Mouse (Mus musculus): ENCODE results near the gene Ncoa3. TPM values are rescaled to one million over a fixed set of nuclear protein-coding genes. Genes with fewer than 3 reads are reported as not detected.

Gene Ncoa3
- polyA plus RNA-seq, 1 experiment from 2014 or later = 3.9 TPM

GRCm38 (mm10) chr2:166069164-166069563 lies 76.7 kb downstream of the Ncoa3 start:
- ATAC-seq = no peak
- Histone ChIP-seq H3K9ac (replicated peaks) (no peak overlapping the region), H3K36me3 (replicated peaks; ENCODE audit: insufficient read depth, low read length) (peaks cover 53% of the 10 kb centered on the region), H3K4me3 (ENCODE audit: low read depth, low read length) (no peak overlapping the region), H3K9me3 (ENCODE audit: low read length) (no peaks in the 10 kb centered on the region), H3K4me2 (ENCODE audit: low read depth, low read length) (no peak overlapping the region), H3K27me3 (ENCODE audit: insufficient read depth, low read length) (no peaks in the 10 kb centered on the region), H3K27ac (ENCODE audit: low read depth) (no peak overlapping the region), H3K4me1 (ENCODE audit: insufficient read depth) (no peaks in the 10 kb centered on the region)
- TF ChIP-seq EP300 (IDR thresholded peaks at IDR 0.05; ENCODE audit: low read depth) (no peak), CTCF (IDR thresholded peaks at IDR 0.05; ENCODE audit: low read depth) (no peak)
- 77% methylated on average over 5 of the region's 5 CpGs for WGBS (ENCODE audit: insufficient replicate concordance)
- no peak for DNase-seq

DNA sequence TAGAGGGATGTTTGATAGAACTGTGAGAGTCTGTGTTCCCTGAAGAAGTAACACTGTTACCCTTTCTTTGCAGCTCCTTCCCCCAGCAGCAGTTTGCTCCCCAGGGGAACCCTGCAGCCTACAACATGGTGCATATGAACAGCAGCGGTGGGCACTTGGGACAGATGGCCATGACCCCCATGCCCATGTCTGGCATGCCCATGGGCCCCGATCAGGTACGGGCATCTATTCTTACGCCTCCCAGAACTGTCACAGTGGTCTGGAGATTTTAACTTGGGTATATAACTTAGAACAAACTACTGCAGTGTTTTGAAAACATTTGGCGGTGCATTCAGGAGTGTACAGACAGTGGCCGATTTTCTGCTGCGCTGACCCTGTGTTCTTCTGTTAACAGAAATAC lies 77.3 kb downstream of the Ncoa3 start:
- Histone ChIP-seq H3K27ac (ENCODE audit: low read depth) (no peak overlapping the region), H3K4me1 (ENCODE audit: insufficient read depth) (no peaks in the 10 kb centered on the region), H3K9ac (replicated peaks) (no peak overlapping the region), H3K36me3 (replicated peaks; ENCODE audit: insufficient read depth, low read length) (peaks cover 53% of the 10 kb centered on the region), H3K9me3 (ENCODE audit: low read length) (no peaks in the 10 kb centered on the region), H3K4me2 (ENCODE audit: low read depth, low read length) (no peak overlapping the region), H3K4me3 (ENCODE audit: low read depth, low read length) (no peak overlapping the region), H3K27me3 (ENCODE audit: insufficient read depth, low read length) (no peaks in the 10 kb centered on the region)
- DNase-seq = no peak
- ATAC-seq = no peak
- 86% methylated on average over 7 of the region's 7 CpGs for WGBS (ENCODE audit: insufficient replicate concordance)
- no peak for TF ChIP-seq EP300 (IDR thresholded peaks at IDR 0.05; ENCODE audit: low read depth)

DNA sequence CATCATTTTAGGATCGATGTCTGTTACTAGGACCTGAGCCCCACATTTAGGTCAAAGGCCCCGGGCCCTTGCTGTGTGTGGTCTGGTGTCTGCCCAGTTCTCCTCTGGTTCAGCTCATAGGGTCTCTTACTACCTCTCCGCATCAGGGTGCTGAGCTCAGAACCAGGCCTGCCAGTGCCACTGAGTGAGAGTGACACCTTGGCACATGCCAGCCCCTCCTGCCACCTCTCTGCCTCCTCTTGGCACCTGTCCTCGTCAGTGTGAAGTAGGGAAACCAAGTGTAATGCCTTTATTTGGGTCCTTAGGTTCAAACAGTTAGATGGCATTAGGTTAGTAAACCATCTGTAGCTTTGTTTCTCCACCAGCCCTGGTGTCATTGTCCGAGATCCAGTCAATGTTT lies 79.0 kb downstream of the Ncoa3 start:
- no peaks in the 10 kb centered on the region for H3K4me1 ChIP-seq (ENCODE audit: insufficient read depth)
- TF ChIP-seq EP300 (IDR thresholded peaks at IDR 0.05; ENCODE audit: low read depth) (no peak), CTCF (IDR thresholded peaks at IDR 0.05; ENCODE audit: low read depth) (no peak)
- no peak overlapping the region for H3K4me2 ChIP-seq (ENCODE audit: low read depth, low read length)
- H3K36me3 ChIP-seq (replicated peaks; ENCODE audit: insufficient read depth, low read length) = peaks cover 42% of the 10 kb centered on the region
- 88% methylated on average over 5 of the region's 5 CpGs for WGBS (ENCODE audit: insufficient replicate concordance)
- no peak overlapping the region for H3K4me3 ChIP-seq (ENCODE audit: low read depth, low read length)
- no peak overlapping the region for H3K9ac ChIP-seq (replicated peaks)
- no peaks in the 10 kb centered on the region for H3K9me3 ChIP-seq (ENCODE audit: low read length)
- H3K27me3 ChIP-seq (ENCODE audit: insufficient read depth, low read length) = no peaks in the 10 kb centered on the region
- DNase-seq (no peak), ATAC-seq (no peak)
- H3K27ac ChIP-seq (ENCODE audit: low read depth) = no peak overlapping the region

DNA sequence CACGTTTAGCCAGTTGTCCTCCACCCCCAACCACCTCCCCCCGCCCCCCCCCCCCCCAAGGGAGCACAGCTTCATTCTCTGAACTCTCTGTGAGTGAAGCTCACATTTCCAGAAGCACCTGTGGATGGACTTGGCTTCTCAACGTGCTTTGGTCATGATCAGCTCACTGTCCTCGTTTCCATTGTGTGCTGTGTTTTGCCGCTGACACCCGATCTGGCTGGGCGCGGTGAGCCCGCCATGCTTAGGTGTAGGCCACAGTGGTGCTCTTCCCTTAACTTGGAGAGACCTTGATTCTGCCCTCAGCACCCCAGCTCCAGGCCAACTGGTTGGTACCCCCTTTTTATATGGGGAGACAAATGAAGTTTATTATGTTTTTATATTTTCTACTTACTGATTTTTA lies 79.5 kb downstream of the Ncoa3 start:
- peaks cover 39% of the 10 kb centered on the region for H3K36me3 ChIP-seq (replicated peaks; ENCODE audit: insufficient read depth, low read length)
- no peak overlapping the region for H3K4me2 ChIP-seq (ENCODE audit: low read depth, low read length)

GRCm38 (mm10) chr2:166073082-166073481 lies 80.6 kb downstream of the Ncoa3 start:
- DNase-seq = no peak
- no peaks in the 10 kb centered on the region for H3K9me3 ChIP-seq (ENCODE audit: low read length)
- H3K4me2 ChIP-seq (ENCODE audit: low read depth, low read length) = no peak overlapping the region
- H3K4me1 ChIP-seq (ENCODE audit: insufficient read depth) = no peaks in the 10 kb centered on the region
- peaks cover 32% of the 10 kb centered on the region for H3K36me3 ChIP-seq (replicated peaks; ENCODE audit: insufficient read depth, low read length)
- 77% methylated on average over 10 of the region's 10 CpGs for WGBS (ENCODE audit: insufficient replicate concordance)
- no peaks in the 10 kb centered on the region for H3K27me3 ChIP-seq (ENCODE audit: insufficient read depth, low read length)
- H3K9ac ChIP-seq (replicated peaks) = no peak overlapping the region
- ATAC-seq = no peak
- no peak overlapping the region for H3K27ac ChIP-seq (ENCODE audit: low read depth)
- no peak overlapping the region for H3K4me3 ChIP-seq (ENCODE audit: low read depth, low read length)
- TF ChIP-seq EP300 (IDR thresholded peaks at IDR 0.05; ENCODE audit: low read depth) (0 out of 2 replicates have a peak, but pooled peaks have one; percentile 21), CTCF (IDR thresholded peaks at IDR 0.05; ENCODE audit: low read depth) (no peak)

More for the DNA sequence above, 79.5 kb downstream of the Ncoa3 start:
- Histone ChIP-seq H3K27me3 (ENCODE audit: insufficient read depth, low read length) (no peaks in the 10 kb centered on the region), H3K4me3 (ENCODE audit: low read depth, low read length) (no peak overlapping the region), H3K27ac (ENCODE audit: low read depth) (no peak overlapping the region), H3K9me3 (ENCODE audit: low read length) (no peaks in the 10 kb centered on the region), H3K9ac (replicated peaks) (no peak overlapping the region), H3K4me1 (ENCODE audit: insufficient read depth) (no peaks in the 10 kb centered on the region)
- ATAC-seq (no peak), DNase-seq (no peak)
- no peak for TF ChIP-seq EP300 (IDR thresholded peaks at IDR 0.05; ENCODE audit: low read depth)
- TF ChIP-seq CTCF (IDR thresholded peaks at IDR 0.05; ENCODE audit: low read depth) = no peak
- 91% methylated on average over 8 of the region's 9 CpGs for WGBS (ENCODE audit: insufficient replicate concordance)

DNA sequence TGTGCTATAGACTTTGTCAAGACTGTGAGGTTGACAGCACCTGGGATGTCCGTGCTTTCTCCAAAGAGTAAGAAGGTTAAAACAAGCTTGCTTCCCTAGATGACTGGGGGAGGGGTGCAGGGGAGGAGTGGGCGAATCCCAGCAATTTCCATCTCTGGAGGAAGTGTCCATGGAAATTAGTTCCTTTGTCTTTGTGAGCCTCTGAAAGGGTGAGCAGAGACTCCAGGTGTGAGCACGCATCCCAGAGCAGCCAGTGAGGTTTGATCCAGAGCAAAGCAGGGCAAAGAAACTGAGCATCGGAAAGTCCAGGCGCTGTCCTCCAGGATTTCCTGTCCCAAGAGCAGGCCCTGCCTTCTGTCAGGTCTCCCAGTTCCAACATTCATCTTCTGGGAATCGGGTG lies 81.9 kb downstream of the Ncoa3 start:
- H3K9me3 ChIP-seq (ENCODE audit: low read length) = no peaks in the 10 kb centered on the region
- H3K27ac ChIP-seq (ENCODE audit: low read depth) = no peak overlapping the region
- no peak for TF ChIP-seq EP300 (IDR thresholded peaks at IDR 0.05; ENCODE audit: low read depth)
- TF ChIP-seq CTCF (IDR thresholded peaks at IDR 0.05; ENCODE audit: low read depth) = no peak
- H3K9ac ChIP-seq (replicated peaks) = no peak overlapping the region
- no peaks in the 10 kb centered on the region for H3K27me3 ChIP-seq (ENCODE audit: insufficient read depth, low read length)
- no peak for ATAC-seq
- no peak overlapping the region for H3K4me3 ChIP-seq (ENCODE audit: low read depth, low read length)
- no peak for DNase-seq
- peaks cover 1% of the 10 kb centered on the region; the same call in 1 of the 2 replicates for H3K4me1 ChIP-seq (ENCODE audit: insufficient read depth)
- H3K36me3 ChIP-seq (replicated peaks; ENCODE audit: insufficient read depth, low read length) = peaks cover 22% of the 10 kb centered on the region
- H3K4me2 ChIP-seq (ENCODE audit: low read depth, low read length) = no peak overlapping the region
- WGBS (ENCODE audit: insufficient replicate concordance) = 68% methylated on average over 6 of the region's 6 CpGs

DNA sequence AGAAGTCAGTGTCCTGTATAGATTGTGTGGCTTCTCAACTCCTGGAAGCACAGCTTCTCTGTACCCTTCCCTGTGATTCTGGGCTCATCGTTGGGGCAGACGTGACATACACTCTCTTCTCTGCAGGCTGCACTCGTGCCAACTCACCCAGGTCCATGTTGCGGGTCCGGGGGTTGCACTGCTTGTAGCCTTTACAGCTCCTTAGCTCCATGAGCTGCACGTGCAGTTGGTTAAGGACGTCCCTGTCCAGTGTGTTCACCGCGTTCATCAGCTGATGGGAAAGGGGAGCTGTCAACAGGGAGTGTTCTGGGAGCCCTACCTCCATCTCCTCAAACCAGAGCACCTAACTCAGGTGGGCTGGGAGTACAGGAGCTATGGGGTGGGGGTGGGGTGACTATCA lies 84.9 kb downstream of the Ncoa3 start:
- H3K9me3 ChIP-seq (ENCODE audit: low read length) = no peaks in the 10 kb centered on the region
- no peak overlapping the region for H3K27ac ChIP-seq (ENCODE audit: low read depth)
- DNase-seq (no peak), ATAC-seq (no peak)
- no peak overlapping the region for H3K4me3 ChIP-seq (ENCODE audit: low read depth, low read length)
- H3K27me3 ChIP-seq (ENCODE audit: insufficient read depth, low read length) = no peaks in the 10 kb centered on the region
- 0 out of 2 replicates have a peak, but pooled peaks cover 4% of the 10 kb centered on the region for H3K36me3 ChIP-seq (replicated peaks; ENCODE audit: insufficient read depth, low read length)
- WGBS (ENCODE audit: insufficient replicate concordance) = 75% methylated on average over 9 of the region's 9 CpGs
- H3K4me2 ChIP-seq (ENCODE audit: low read depth, low read length) = no peak overlapping the region
- no peak for TF ChIP-seq CTCF (IDR thresholded peaks at IDR 0.05; ENCODE audit: low read depth)
- TF ChIP-seq EP300 (IDR thresholded peaks at IDR 0.05; ENCODE audit: low read depth) = no peak
- no peak overlapping the region for H3K9ac ChIP-seq (replicated peaks)
- H3K4me1 ChIP-seq (ENCODE audit: insufficient read depth) = peaks cover 11% of the 10 kb centered on the region; the same call in 1 of the 2 replicates

Measured in liver, postnatal 0 days (tissue).